Mouse (Mus musculus) cerebellum, adult (tissue): ENCODE data around the gene Bak1.

Experiments used
- ATAC-seq: cut with Nextera tagmentation; 2 replicates; pipeline ENCODE4 v1.9.2; 2017; ENCODE audit warnings: mild to moderate bottlenecking, moderate library complexity, mixed read lengths; ENCODE audit not compliant: insufficient number of reproducible peaks, low FRiP score, low TSS enrichment

Bak1 gene

DNA sequence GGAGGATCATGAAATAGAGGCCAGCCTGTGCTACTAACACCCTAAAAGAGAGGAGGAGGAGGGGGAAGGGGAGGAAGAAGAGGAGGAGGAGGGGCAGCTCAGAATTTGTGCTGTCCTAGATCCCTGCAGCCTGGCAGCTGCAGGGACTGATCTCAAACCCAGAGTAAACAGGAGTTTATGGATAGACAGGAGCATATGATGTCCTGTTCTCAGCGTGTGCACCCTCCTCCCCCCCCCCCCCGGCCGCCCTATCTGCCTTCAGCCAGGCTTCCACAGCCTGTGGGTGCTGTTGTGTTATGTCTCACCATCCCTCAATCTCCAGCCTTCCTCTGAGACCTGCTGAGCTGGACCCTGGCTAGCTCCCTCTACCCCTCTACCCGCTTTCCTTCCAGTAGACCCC, at the start of gene Bak1:
Gene Bak1, minus strand, starts transcription at position 101 of the 400 bp plus-strand sequence.
- no peak for ATAC-seq

DNA sequence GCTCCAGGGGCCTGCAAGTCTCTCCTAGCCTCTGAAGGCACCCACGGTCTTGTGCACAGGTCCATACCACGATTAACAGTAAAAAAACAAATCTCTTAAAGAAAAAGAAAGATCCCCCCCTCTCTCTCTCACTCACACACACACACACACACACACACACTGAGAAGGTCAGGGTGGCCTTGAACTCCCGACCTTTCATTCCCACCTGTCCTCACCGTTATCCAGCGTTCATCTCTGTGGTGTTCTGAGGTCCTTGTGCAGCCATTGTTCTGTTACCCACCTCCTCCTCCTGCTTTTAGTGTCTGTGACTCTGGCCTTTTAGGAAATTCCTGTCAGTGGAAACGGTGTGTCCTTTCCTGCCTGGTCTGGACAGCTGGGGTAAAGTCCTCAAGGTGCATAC, 49.7 kb upstream of the Bak1 start:
- no peak for ATAC-seq

DNA sequence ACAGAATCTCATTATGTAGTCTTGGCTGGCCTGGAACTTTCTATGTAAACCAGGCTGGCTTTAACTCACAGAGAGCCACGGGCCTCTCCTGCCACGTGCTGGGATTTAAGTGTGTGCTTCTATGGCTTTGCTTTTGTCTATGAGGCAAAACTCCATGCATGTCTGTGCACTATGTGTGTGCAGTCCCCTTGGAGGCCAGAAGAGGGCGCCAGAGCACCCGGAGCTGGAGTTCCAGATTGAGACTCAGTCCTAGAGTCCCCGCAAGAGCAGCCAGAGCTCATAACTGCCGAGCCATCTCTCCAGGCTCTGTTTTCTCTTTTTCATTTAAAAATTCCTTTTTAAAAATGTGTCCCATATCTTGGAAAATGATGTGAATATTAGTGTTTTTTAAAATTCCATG, 49.1 kb upstream of the Bak1 start:
- ATAC-seq = no peak

- ATAC-seq = no peak
These were observed 48.3 kb upstream of the Bak1 start for GRCm38 (mm10) chr17:27077133-27077532.

DNA sequence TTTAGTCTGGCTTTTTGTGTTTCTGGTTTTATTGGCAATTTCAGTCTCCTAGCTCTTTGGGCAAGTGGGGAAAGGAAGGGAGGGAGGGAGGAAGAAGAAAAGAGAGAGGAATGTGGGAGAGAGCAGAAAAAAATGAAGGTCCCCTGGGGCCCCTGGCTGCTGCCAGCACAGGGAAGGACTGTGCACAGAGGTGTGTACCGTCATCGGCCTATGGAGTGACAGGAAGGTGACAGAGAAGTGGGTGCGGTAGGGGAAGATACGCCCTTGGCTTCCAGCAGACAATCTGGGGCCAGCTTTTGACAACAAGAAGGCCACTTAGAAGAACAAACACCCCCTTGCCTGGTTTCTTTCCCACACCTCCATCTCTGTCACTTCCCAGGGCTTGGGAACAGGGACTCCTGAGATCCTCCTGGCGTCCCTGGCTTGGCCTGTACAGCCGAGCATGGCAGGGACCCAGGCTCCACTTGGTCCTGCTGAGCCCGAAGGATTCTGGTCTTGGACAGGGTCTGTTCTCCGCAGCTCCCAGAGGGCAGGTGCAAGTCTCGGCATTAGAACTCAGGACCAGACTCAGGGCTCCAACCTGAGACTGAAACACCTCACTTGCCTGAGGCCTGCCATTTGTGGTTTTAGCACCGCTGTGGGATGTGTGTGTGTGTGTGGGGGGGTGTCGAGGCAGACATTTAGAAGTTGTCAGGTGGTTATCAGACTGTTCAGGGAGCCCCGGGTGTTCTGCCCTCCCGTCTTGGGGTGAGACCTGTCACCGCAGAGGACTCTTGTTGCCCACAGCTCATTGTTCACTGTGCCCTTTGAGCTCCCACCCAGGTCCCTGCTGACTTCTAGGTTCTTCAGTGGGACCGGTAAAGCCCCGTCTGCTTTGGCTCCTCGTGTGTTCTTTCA, 46.3 kb upstream of the Bak1 start:
- no peak for ATAC-seq

GRCm38 (mm10) chr17:27074236-27074635, 45.4 kb upstream of the Bak1 start:
- ATAC-seq = no peak

GRCm38 (mm10) chr17:27073778-27074177, 45.0 kb upstream of the Bak1 start:
- no peak for ATAC-seq

DNA sequence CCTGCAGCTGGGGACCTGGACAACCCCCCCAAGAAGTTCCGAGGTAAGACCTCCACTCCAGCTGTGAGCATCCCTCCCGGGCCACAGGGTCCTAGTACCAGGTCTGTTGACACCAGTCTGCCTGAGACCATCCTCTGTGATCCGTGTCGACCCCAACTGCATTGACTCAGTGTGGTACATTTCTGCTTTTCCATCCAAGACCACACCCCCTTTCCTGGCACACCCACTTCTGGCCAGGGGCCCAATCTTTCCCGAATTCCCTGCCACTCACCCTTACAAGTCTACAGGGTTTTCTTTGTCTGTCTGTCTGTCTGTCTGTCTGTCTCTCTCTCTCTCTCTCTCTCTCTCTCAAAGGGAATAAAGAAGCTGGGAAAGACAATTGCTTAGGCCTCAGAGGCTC, 44.3 kb upstream of the Bak1 start:
- ATAC-seq = no peak

- no peak for ATAC-seq
These were observed 43.6 kb upstream of the Bak1 start for GRCm38 (mm10) chr17:27072363-27072762.

GRCm38 (mm10) chr17:27071630-27072029, 42.8 kb upstream of the Bak1 start:
- peak; percentile 82; the same call in 1 of the 2 replicates for ATAC-seq

DNA sequence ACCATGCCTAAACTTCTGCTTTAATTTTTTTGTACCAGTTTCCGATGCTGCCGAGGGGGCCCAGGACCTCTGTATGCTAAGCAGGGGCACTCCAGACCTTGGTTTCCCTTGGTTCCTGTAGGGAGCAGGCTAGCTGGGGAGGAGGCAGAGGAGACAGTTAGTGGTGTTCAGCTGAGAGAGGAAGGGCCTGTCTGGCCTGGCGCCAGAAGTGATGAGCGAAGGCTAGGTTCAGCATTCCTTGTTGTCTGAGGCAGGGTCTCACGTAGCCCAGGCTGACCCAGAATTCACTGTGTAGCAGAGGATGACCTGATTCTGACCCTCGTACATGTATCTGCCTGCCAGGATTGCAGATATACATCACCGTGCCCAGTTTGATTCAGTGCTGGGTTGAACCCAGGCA, 42.1 kb upstream of the Bak1 start:
- no peak for ATAC-seq

- ATAC-seq = no peak
These were observed 40.3 kb upstream of the Bak1 start for GRCm38 (mm10) chr17:27069071-27069470.

- ATAC-seq = no peak
These were observed 37.3 kb upstream of the Bak1 start for GRCm38 (mm10) chr17:27066065-27066464.

DNA sequence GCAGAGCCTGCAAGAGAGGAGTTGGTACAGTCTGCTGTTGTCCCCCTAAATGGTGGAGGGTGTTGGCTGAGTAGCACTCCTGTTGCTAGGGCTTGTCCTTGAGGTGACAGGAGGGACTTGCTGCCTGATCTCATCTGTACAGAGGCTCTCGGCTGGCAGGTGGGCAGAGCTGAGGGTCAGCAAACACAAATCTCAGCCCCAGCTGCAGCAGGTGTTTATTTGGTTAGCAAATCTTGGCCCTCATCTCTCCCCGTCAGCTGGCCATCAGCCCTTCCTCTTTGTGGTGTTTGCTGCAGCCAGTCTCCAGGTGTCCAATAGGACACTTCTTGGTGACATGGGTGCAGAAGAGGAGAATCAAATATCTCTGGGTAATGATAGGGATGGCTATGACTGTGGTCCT, 35.4 kb upstream of the Bak1 start:
- no peak for ATAC-seq

GRCm38 (mm10) chr17:27063717-27064116, 34.9 kb upstream of the Bak1 start:
- no peak for ATAC-seq

GRCm38 (mm10) chr17:27062684-27063083, 33.9 kb upstream of the Bak1 start:
- no peak for ATAC-seq

- ATAC-seq = no peak
These were observed 32.9 kb upstream of the Bak1 start for GRCm38 (mm10) chr17:27061727-27062126.

DNA sequence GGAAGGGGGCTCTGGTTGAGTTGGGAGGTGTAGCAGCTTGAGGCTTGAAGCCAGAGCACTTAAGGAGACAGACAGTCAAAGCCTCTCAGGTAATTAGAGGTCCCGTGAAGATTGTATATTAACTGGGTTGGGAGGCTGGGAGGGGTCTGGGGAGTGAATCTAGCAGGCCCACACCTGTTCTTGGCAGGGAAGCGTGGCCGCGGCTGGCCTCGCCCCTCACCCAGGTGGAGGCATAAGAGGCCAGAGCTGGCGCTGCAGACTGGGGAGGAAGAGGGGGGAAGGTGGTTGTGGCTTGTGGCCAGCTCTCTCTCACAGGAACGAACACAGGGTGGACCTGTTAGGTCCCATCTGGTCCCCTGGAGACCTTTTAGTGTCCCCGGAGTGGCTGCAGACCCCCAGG, 31.9 kb upstream of the Bak1 start:
- ATAC-seq = no peak

GRCm38 (mm10) chr17:27057517-27058055, 28.8 kb upstream of the Bak1 start:
- peak; percentile 17; the same call in 1 of the 2 replicates for ATAC-seq

DNA sequence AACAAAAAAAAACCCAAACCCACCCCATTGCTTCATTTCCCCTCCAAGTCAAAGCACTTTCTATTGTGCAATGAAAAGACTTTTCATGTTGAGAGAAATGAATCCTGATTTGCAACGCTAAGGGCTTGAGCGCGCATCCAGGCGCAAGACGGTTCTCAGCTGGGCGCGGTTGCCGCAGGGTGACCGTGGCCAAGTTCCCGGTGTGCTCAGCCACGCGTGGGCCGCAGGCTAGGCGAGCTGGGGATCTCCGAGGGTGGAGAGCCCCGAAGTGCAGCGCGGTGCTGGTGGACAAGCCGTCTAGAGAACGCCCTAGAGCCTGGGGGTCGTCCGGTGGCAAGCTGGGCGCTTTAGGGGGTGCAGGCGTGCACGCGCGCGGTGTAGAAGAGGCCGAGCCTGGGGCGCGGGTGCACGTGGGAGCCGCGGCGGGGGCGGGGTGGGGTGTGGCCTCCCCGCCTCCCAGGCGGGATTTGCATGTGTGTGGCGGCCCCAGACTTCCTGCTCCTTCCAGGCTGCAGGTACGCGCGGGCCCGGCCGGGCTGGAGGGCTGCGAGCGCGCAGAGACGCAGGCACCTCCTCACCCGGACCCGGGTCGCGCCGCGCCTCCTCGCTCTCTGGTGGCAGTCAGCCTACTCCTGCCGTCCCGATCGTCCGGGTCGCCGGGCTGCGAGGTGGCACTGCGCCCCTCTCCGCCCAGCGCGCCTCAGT, 28.2 kb upstream of the Bak1 start, which contains the start of gene Itpr3:
Gene Itpr3, plus strand, starts transcription at position 493 of the 705 bp plus-strand sequence.
- peak; percentile 74; the same call in 1 of the 2 replicates for ATAC-seq

DNA sequence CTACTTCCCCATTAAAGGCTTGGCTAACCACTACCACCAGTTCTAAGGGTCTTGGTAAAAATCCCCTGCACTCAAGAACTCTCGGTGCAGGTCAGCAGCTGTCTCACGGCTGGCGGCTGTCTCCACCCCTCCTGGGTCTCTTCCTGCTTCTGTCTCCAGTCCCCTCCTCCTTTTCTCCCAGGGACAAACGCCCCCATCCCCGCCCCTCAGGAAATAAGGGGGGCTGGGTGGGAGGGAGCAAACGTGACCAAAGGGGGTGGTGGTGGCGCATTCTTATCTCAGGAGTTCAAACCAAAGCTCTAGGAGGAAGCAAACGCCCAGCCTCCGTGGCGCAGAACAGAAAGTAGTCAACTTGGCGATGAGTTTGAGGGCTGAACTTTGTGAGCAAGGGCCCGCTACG, 27.4 kb upstream of the Bak1 start:
- ATAC-seq = no peak
